Mouse (Mus musculus) limb, embryonic 14.5 days (tissue): ENCODE results near the gene Plet1. TPM values are rescaled to one million over a fixed set of nuclear protein-coding genes. Genes with fewer than 3 reads are reported as not detected.

Experiments
- ATAC-seq: fragments of 200-750 bp; cut with Nextera tagmentation; 2 replicates; pipeline ENCODE4 v1.8.0; 2017; ENCODE audit warnings: low read depth, moderate number of reproducible peaks, moderate TSS enrichment; ENCODE audit not compliant: low FRiP score
- DNase-seq: peaks from one replicate; pipeline ENCODE4 v3.0.0-alpha.2; 2015; ENCODE audit warnings: low spot score
- H3K27ac ChIP-seq: fragments of 300-500 bp; sonication (generic); replicated peaks from 2 replicates; pipeline ENCODE4 v1.5.1; 2014; ENCODE audit warnings: low read depth, mild to moderate bottlenecking, low read length, moderate library complexity, mixed read lengths
- H3K27me3 ChIP-seq: fragments of 300-500 bp; sonication (generic); 2 replicates; pipeline ENCODE4 v1.6.1; 2014; ENCODE audit warnings: low read length, mixed read lengths; ENCODE audit not compliant: control insufficient read depth, insufficient read depth
- H3K36me3 ChIP-seq: fragments of 300-500 bp; sonication (generic); 2 replicates; pipeline ENCODE4 v1.6.1; 2014; ENCODE audit warnings: mild to moderate bottlenecking, low read length, moderate library complexity, mixed read lengths; ENCODE audit not compliant: control insufficient read depth, insufficient read depth
- H3K4me1 ChIP-seq: fragments of 300-500 bp; sonication (generic); 2 replicates; pipeline ENCODE4 v1.6.1; 2014; ENCODE audit warnings: antibody characterized with exemption, low read length, mixed read lengths; ENCODE audit not compliant: control insufficient read depth, insufficient read depth
- H3K4me2 ChIP-seq: fragments of 300-500 bp; sonication (generic); replicated peaks from 2 replicates; pipeline ENCODE4 v1.6.1; 2014; ENCODE audit warnings: low read depth, mild to moderate bottlenecking, low read length, moderate library complexity; ENCODE audit not compliant: severe bottlenecking
- H3K4me3 ChIP-seq: fragments of 300-500 bp; sonication (generic); replicated peaks from 2 replicates; pipeline ENCODE4 v1.5.1; 2014; ENCODE audit warnings: low read length
- H3K9ac ChIP-seq: fragments of 300-500 bp; sonication (generic); 2 replicates; pipeline ENCODE4 v1.6.1; 2014; ENCODE audit warnings: mild to moderate bottlenecking, low read depth, low read length, moderate library complexity; ENCODE audit not compliant: severe bottlenecking
- H3K9me3 ChIP-seq: fragments of 300-500 bp; sonication (generic); 2 replicates; pipeline ENCODE4 v1.6.1; 2016; ENCODE audit warnings: low read length; ENCODE audit not compliant: control insufficient read depth
- POLR2A ChIP-seq: fragments of 200-500 bp; IDR thresholded peaks from 2 replicates; pipeline ENCODE4 v1.8.0; 2012; ENCODE audit warnings: inconsistent platforms, mild to moderate bottlenecking, moderate library complexity, borderline replicate concordance; ENCODE audit not compliant: insufficient read depth, insufficient read length; ENCODE audit errors: extremely low read depth
- WGBS: fragments of 180-500 bp; shearing (Covaris S2); extraction: QIAGEN DNeasy Blood & Tissue Kit; methylation state at CpG from one replicate; pipeline ENCODE4 v1.1.7; 2014; 5-methylcytosine and 5-hydroxymethylcytosine counted together
- polyA plus RNA-seq, 2 experiments: library from polyadenylated mRNA; depleted of rRNA in 1 of 2; stranded (reverse) in 1 of 2; unstranded in 1 of 2; fragments of >200 nt; fragmentation: Nextera tagmentation in 1 of 2; extraction: Ambion mirVana in 1 of 2; gene quantifications; 2 replicates each; pipeline versions ENCODE4 v1.2.1 to v1.2.3; 2012 to 2014

Gene Plet1
- polyA plus RNA-seq, 2 experiments: 0.70 to 0.93 TPM

DNA sequence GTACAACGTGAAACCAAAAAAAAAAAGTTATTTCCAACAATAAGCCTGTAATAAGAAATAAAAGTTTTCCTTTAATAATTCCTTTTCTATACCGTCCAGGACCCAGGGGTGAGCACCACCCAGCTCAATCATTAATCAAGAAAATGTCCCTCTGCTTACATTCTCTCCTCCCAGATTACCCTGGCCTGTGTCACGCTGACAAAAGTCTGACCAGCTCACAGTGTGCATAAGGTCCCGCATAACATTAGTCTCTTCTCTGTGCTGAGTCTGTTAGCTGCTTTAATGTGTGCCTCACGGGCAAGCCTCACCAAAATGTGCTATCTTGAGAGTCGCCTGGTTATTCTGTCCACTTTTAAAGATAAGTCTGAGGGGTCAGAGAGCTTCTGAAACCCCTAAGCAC lies 11.1 kb downstream of the Plet1 start:
- Histone ChIP-seq H3K4me3 (no peak overlapping the region), H3K4me2 (no peak overlapping the region), H3K27me3 (no peaks in the 10 kb centered on the region), H3K36me3 (no peaks in the 10 kb centered on the region), H3K9ac (no peak overlapping the region), H3K9me3 (no peaks in the 10 kb centered on the region), H3K4me1 (no peaks in the 10 kb centered on the region), H3K27ac (no peak overlapping the region)
- 63% methylated on average over 6 of the region's 6 CpGs for WGBS
- no peak for ATAC-seq
- no peak for TF ChIP-seq POLR2A
- no peak for DNase-seq

DNA sequence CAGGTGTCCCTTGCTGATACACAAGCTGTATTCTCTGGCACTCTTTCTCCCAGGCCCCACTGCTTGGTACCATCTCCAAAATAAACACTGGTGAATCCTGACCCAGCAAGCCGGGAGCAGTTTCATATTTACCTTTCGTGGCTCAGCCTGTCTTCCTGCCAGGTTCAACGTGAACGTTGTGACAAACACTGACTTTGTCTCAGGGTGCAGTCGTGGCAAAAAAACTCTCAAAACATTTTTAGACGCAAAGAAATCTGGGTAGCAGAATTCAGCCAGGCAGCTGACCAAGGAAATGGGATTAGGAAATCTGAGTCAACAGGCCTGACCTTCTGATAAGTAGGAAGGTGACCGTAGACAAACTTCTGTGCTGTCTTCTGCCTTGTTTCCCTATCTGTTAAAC lies 13.2 kb downstream of the Plet1 start:
- no peak for TF ChIP-seq POLR2A
- H3K27me3 ChIP-seq: no peaks in the 10 kb centered on the region
- ATAC-seq (no peak), DNase-seq (no peak)
- no peak overlapping the region for H3K9ac ChIP-seq
- 84% methylated on average over 7 of the region's 7 CpGs for WGBS
- no peak overlapping the region for H3K4me3 ChIP-seq
- H3K9me3 ChIP-seq: no peaks in the 10 kb centered on the region
- no peak overlapping the region for H3K4me2 ChIP-seq
- no peaks in the 10 kb centered on the region for H3K36me3 ChIP-seq
- no peak overlapping the region for H3K27ac ChIP-seq
- H3K4me1 ChIP-seq: no peaks in the 10 kb centered on the region

GRCm38 (mm10) chr9:50515462-50515861 lies 21.1 kb downstream of the Plet1 start:
- Histone ChIP-seq H3K27me3 (no peaks in the 10 kb centered on the region), H3K4me3 (no peak overlapping the region), H3K9me3 (no peaks in the 10 kb centered on the region), H3K27ac (no peak overlapping the region), H3K4me1 (no peaks in the 10 kb centered on the region), H3K36me3 (no peaks in the 10 kb centered on the region), H3K4me2 (no peak overlapping the region), H3K9ac (no peak overlapping the region)
- DNase-seq (no peak), ATAC-seq (no peak)
- 87% methylated on average over 5 of the region's 5 CpGs for WGBS
- no peak for TF ChIP-seq POLR2A

- ATAC-seq: no peak
- H3K9ac ChIP-seq: no peak overlapping the region
- no peaks in the 10 kb centered on the region for H3K36me3 ChIP-seq
- H3K4me3 ChIP-seq: no peak overlapping the region
- H3K27me3 ChIP-seq: no peaks in the 10 kb centered on the region
- no peak for TF ChIP-seq POLR2A
- H3K4me2 ChIP-seq: no peak overlapping the region
- DNase-seq: no peak
- no peaks in the 10 kb centered on the region for H3K9me3 ChIP-seq
- no peak overlapping the region for H3K27ac ChIP-seq
- H3K4me1 ChIP-seq: no peaks in the 10 kb centered on the region
- WGBS: 15% methylated on average over 2 of the region's 2 CpGs
Measured at GRCm38 (mm10) chr9:50518781-50519180, 24.5 kb downstream of the Plet1 start.

GRCm38 (mm10) chr9:50520748-50521147 lies 26.4 kb downstream of the Plet1 start:
- Histone ChIP-seq H3K9me3 (no peaks in the 10 kb centered on the region), H3K27me3 (no peaks in the 10 kb centered on the region), H3K9ac (no peak overlapping the region), H3K4me1 (no peaks in the 10 kb centered on the region), H3K4me3 (no peak overlapping the region), H3K36me3 (no peaks in the 10 kb centered on the region), H3K4me2 (no peak overlapping the region), H3K27ac (no peak overlapping the region)
- no peak for ATAC-seq
- WGBS: 83% methylated on average over 6 of the region's 6 CpGs
- DNase-seq: no peak
- no peak for TF ChIP-seq POLR2A

DNA sequence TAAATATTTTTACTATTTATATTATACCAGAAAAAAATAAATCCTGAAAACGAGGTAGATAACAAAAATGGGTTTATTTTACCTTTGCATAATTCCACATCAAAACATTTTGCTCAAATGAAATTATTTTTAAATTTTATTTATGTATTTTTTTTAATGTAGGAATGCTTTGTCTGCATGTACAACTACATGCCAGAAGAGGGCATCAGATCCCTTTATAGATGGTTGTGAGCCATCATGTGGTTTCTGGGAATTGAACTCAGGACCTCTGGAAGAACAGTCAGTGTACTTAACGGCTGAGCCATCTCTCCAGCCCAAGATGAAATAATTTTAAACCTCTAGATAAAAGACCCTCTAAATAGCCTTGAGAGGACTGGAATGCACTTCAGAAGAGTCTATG lies 27.2 kb downstream of the Plet1 start:
- no peaks in the 10 kb centered on the region for H3K4me1 ChIP-seq
- no peak overlapping the region for H3K27ac ChIP-seq
- no peaks in the 10 kb centered on the region for H3K27me3 ChIP-seq
- no peak for DNase-seq
- WGBS: 54% methylated on average over 2 of the region's 2 CpGs
- no peaks in the 10 kb centered on the region for H3K36me3 ChIP-seq
- no peak for TF ChIP-seq POLR2A
- no peak overlapping the region for H3K4me3 ChIP-seq
- H3K4me2 ChIP-seq: no peak overlapping the region
- ATAC-seq: no peak
- H3K9ac ChIP-seq: no peak overlapping the region
- H3K9me3 ChIP-seq: no peaks in the 10 kb centered on the region
